Mouse (Mus musculus): ENCODE measurements around the gene Arid2.
"Not testable (repeated sequence)": the region's sequence is repeated elsewhere in the genome, so short reads cannot be mapped to it uniquely, and the experiment has no call there.

The Arid2 gene

DNA sequence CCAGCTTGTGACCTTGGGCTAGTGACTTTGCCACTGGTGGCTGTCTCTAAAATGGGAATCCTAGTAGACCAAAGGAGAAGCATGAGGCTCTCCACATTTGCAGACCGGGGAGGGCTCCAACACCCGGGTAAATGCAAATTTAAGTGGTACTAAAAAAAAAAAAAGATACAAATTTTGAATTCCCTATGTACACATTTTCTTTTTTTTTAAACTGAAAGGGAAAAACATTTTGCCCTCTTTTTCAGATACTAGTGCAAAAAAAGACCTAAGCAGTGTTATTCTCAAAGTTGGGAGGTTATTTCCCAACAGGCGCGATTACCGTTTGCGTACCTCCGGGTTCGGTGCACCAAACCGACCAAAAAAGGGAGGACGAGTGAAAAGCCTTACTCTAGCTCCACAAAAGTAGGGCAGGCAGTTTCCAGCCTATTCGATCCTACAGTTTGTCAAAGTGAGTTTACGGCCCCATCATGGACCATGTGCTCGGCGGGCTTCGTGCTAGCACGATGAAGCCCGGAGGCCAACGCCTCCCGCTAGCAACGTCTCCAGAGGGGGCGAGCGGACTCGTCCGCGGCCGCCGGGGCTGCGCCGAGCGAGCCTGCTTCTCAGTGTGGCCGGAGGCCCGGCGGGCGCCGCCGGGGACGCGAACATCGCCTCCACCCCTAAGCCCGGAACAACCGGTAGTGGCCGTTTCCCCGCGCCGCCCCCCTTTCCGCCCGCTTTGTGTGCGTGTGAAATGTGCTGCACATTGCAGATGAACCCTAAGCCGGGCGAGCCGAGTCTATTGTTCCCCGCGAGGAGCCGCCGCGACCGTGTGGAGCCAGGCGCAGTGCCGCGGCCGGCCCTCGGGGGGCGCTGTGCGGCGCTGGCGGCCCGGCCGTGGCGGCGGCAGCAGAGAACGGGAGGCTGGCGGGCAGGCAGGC, 1.0 kb upstream of the Arid2 start:
- DNase-seq, result peak; percentile 94

GRCm38 (mm10) chr15:96286935-96287292, 404 bp upstream of the Arid2 start:
- DNase-seq, result no peak

GRCm38 (mm10) chr15:96287976-96288835, 888 bp downstream of the Arid2 start:
- peak; percentile 12 for DNase-seq

DNA sequence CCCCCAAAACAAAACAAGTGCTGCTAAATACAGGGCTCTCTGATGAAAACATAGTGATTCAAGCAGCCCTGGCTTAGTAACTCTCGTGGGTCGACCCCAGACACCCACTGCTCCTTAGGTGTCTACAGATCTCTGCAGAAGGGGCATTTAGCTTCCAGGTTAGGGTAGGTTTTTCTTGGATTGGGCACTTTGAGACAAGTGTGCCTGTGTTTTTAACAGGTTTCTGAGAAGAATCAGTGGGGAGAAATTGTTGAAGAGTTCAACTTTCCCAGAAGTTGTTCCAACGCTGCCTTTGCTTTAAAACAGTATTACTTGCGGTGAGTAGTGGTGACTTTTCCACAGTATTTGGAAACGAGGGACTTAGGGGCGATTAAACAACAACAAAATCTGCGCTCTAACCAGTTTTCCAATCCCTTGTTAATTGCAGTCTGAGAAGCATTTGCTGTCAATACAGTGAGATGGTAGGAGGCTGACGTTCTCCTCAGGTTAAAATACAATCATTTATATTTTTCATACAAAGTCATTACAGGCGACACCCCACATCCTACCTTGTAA, 1.6 kb downstream of the Arid2 start:
- no peak for DNase-seq

DNA sequence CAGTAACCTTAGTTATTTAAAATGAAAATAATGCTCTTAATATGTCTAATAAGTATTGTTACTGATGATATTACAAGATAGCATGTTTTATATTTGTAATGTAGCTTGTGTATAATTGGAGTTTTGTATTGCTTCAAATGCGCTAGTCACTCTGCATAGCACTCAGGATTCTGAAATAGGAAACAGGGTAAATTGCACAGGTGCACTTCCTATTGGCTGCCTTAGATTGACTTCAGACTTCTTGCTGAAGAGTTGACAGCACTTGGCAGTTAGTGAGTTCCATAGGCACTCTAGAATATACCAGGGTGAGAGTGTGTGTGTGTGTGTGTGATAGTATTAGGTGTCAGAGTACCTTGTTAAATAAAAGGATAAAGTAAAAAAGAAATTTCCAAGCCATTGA, 2.7 kb downstream of the Arid2 start:
- DNase-seq, result no peak

DNA sequence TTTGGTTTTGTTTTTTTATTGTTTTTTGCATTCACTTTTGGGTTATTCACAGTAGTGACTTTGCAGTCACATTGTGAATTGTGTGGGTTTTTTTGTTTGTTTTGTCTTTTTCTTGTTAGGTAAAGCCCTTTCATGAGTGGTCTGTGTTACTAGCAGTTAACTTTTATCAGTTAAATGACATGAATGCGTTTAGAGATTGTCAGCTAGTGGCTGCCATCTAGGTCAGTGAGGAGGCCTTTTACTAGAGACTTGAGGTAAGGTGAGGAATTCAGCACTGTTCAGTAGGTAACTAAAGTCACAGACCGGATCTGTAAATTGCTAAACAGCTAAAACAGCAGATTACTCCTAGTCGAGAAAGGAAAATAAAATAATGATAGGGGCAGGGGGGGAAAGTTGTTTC, 6.1 kb downstream of the Arid2 start:
- no peak for DNase-seq

GRCm38 (mm10) chr15:96297078-96297590, 9.8 kb downstream of the Arid2 start:
- DNase-seq, result no peak

DNA sequence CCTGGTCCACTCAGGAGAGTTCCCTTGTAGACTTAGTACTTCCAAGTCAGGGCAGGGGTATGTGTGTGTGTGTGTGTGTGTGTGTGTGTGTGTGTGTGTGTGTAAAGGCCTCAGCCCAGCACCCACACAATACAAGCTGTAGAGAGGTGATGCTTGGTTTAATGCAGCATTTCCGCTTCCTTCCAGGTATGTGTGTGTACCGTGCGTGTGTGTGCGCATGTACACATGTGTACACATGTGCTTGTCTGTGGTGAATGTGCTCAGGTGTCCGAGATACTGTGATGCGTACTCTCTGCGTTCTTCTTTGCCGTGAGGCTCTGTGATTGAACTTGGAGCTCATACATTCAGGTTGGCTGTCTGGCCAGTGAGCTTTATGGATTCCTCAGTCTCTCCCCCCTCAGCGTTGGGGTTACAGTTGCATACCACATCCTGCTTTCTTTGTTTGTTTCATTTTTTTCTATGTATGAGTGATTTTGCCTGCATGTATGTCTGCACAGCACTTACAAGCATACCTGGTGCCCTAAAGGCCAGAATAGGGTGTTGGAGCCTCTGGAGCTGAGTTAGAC, 10.4 kb downstream of the Arid2 start:
- DNase-seq, result no peak

DNA sequence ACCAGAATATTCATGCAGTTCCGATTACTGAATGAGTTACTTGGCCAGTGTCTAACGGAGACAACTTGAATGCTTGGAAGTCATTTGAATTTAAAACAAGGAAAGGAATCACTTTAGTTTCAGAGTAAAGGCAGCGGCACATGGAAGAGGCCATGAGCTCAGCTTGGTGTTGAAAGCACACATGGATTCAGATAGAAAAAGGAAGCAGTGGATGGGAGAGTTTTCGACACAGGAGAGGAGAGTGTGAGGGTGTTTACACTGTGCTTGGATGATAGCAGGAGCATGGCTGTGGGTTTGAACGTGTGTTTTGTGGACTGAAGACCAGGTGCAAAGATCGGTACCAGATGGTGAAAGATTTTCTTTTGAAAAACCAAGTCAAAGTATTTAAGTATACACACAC, 22.0 kb downstream of the Arid2 start:
- no peak for DNase-seq

DNA sequence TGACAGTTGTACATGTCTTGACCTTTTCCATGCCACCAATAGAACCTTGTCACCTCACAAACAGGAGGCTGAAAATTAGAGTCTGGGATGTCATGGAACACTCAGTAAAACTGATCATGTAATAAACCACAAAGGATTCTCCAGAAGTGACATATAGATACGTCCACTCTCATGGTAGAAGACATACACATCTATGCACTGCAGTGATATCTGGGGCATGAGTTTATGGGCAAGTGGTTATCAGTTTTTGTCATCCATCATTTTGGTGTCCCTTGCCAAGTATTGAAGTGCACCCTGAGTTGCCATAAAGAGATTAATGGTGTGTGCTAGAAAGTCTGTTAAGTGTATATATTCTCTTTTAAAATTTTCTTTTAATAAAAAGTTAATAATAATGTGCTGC, 25.6 kb downstream of the Arid2 start:
- no peak for DNase-seq

DNA sequence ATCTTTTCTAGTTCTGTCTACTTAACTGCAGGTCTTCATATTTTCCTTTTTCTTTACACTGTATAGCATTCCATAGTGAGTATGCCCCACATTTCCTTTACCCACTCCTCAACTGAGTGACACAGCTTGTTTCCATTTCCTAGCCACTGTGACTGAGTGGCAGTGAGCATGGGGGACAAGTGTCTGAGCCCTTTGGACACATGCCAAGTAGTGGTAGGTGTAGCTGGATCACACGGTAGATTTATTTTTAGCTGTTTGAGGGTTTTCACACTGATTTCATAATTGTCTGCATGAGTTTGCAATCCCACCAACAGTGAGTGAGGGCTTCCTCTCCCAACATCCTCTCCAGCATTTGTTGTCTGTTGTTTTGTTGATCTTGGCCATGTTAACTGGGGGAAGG, 28.3 kb downstream of the Arid2 start:
- peak; percentile 22 for DNase-seq

- no peak for DNase-seq
These were observed 32.0 kb downstream of the Arid2 start for GRCm38 (mm10) chr15:96319335-96319734.

GRCm38 (mm10) chr15:96325726-96326328, 38.5 kb downstream of the Arid2 start:
- no peak for DNase-seq

DNA sequence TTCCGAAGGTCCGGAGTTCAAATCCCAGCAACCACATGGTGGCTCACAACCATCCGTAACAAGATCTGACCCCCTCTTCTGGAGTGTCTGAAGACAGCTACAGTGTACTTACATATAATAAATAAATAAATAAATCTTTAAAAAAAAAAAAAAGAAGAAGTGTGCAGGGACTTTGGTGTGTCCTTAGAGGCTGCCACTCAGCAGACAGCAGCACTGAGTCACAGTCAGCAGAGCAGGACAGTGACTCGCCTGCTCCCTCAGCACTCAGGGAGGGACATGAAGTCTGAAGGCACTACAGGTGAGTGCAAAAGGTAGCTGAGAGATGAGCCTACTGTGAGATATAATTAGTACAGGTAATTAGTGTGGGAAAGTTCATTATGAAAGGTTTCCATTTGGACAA, 41.4 kb downstream of the Arid2 start:
- DNase-seq, result not testable (repeated sequence)

DNA sequence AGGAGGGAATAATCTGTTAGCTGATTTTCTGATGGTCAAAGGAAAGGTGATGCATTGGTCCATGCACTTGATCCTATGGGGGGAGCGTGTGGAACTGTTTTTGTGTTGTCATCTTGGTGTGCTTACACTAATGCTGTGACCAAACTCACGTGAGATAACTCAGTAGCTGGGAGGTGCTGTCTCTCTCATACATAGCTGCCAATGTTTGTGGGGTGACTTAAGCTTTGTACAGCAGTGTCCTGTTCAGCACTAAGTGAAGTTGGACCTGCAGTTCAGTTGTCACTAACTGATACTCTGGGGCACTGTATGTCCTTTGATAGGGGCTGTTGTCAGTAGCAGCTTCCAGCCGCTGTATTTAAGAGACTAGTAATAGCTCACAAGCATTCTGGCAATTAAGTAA, 43.2 kb downstream of the Arid2 start:
- DNase-seq, result no peak

- no peak for DNase-seq
These were observed 45.3 kb downstream of the Arid2 start for GRCm38 (mm10) chr15:96332468-96333213.

DNA sequence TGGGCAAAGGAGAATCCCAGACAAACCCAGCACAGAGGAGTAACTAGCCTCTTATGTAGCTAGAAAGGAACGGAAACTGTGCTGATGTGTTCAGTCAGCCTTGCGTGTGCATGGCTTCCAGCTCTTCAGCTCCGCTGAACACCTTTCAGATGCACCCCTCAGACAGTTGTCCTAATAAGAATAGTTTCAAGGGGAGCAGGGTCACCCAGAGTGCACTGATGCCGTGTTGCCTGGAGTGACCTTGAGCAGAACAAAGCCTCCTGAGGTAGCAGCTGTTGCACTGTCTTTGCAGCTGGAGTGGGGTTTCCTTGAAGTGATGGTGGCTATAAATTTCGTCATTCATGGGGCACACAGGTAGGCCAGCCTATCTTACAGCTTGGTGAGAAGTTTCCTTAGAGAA, 46.0 kb downstream of the Arid2 start:
- DNase-seq, result no peak

DNA sequence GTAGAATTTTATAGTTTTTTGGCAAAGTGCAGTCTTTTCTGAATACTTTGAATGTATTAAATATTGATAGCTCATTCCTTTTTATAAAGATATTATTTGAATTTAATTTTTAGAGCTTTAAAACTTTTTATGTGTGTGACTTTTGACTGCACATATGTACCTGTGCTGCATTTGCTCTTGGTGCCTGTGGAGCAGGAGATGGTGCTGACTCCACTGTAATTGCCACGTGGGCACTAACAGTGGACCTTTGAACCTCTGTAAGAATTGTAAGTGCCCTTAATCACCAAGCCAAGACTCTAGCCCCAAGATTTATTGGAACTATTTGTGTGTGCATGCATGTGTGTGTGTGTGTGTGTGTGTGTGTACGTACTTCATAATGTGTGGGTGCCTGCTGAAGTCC, 53.6 kb downstream of the Arid2 start:
- DNase-seq, result no peak

- DNase-seq, result no peak
These were observed 54.8 kb downstream of the Arid2 start for GRCm38 (mm10) chr15:96342097-96342496.

DNA sequence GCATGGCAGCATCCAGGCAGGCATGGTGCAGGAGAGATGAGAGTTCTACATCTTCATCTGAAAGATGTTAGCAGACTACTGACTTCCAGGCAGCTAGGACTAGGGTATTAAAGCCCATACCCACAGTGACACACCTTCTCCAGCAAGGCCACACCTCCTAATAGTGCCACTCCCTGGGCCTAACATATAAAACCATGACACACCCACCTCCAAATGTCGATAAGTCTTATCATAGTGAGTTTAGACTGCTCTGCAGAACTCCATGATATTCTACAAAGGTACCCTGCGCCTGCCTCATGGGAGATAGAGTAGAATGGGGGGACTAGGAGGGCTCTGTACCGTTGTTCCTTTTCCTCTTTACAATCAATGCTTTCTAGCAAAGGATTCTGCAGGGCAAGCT, 55.6 kb downstream of the Arid2 start:
- no peak for DNase-seq

DNA sequence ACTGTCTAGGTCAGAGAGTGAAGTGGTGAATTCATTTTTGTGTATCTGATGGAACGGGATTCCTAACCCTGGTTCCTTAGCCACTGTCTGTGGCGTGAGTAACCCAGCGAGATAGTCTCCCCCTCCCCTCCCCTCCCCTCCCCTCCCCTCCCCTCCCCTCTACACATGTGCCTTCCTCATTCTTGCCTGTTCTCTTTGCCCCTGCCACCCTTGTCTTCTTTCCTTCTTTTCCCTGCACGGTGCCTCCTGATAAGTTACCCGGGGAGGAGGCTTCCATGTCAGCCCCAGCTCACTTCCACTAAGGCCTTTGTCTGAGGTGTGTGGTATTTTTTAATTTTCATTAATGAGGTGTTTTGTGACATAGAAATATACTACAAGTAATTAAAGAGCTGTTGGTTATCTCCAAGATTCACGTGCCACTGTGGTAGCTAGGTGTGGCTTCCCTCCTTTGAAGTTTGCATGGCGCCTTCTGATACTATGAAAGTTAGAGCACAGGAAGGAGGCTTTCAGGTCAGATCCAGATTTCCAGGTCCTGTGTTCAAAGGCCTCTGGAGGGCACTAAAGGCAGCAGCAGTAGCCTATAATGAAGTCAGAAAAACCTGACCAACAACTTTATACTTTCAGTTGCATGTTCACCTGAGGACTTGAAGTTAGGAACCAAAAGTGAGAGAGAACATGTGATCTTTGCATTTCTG, 57.4 kb downstream of the Arid2 start:
- no peak for DNase-seq

All from layer of hippocampus, adult 9-11 months (tissue).